Mouse (Mus musculus) liver, embryonic 13.5 days (tissue): Measurements from ENCODE around the gene Themis2. TPM values are rescaled to one million over a fixed set of nuclear protein-coding genes. Genes with fewer than 3 reads are reported as not detected.
"Not testable (repeated sequence)": the region's sequence is repeated elsewhere in the genome, so short reads cannot be mapped to it uniquely, and the experiment has no call there.

Experiments
- ATAC-seq: fragments of 200-750 bp; cut with Nextera tagmentation; 2 replicates; pipeline ENCODE4 v1.8.0; 2017; ENCODE audit warnings: low read depth, mild to moderate bottlenecking, moderate number of reproducible peaks, moderate library complexity
- DNase-seq: peaks from one replicate; pipeline ENCODE4 v3.0.0; 2022
- H3K27ac ChIP-seq: fragments of 300-500 bp; sonication (generic); 2 replicates; pipeline ENCODE4 v1.5.1; 2015; ENCODE audit warnings: moderate library complexity, mild to moderate bottlenecking, inconsistent platforms
- H3K27me3 ChIP-seq: fragments of 300-500 bp; sonication (generic); 2 replicates; pipeline ENCODE4 v1.6.1; 2015; ENCODE audit warnings: mild to moderate bottlenecking, inconsistent platforms
- H3K36me3 ChIP-seq: fragments of 300-500 bp; sonication (generic); 2 replicates; pipeline ENCODE4 v1.6.1; 2015; ENCODE audit warnings: mild to moderate bottlenecking, inconsistent platforms
- H3K4me1 ChIP-seq: fragments of 300-500 bp; sonication (generic); replicated peaks from 2 replicates; pipeline ENCODE4 v1.6.1; 2015; ENCODE audit warnings: inconsistent platforms
- H3K4me2 ChIP-seq: fragments of 300-500 bp; sonication (generic); 2 replicates; pipeline ENCODE4 v1.6.1; 2015; ENCODE audit warnings: inconsistent platforms, mild to moderate bottlenecking, moderate library complexity
- H3K4me3 ChIP-seq: fragments of 300-500 bp; sonication (generic); replicated peaks from 2 replicates; pipeline ENCODE4 v1.5.1; 2015; ENCODE audit warnings: mild to moderate bottlenecking, inconsistent platforms
- H3K9ac ChIP-seq: fragments of 300-500 bp; sonication (generic); 2 replicates; pipeline ENCODE4 v1.6.1; 2015; ENCODE audit warnings: mild to moderate bottlenecking, inconsistent platforms
- H3K9me3 ChIP-seq: fragments of 300-500 bp; sonication (generic); replicated peaks from 2 replicates; pipeline ENCODE4 v1.6.1; 2016; ENCODE audit warnings: inconsistent platforms
- WGBS: fragments of 180-500 bp; shearing (Covaris S2); methylation state at CpG from one replicate; pipeline ENCODE4 v1.1.7; 2015; ENCODE audit not compliant: insufficient replicate concordance; 5-methylcytosine and 5-hydroxymethylcytosine counted together
- polyA plus RNA-seq: library from polyadenylated mRNA; unstranded; fragments of >200 nt; fragmentation: Nextera tagmentation; extraction: Ambion mirVana; gene quantifications from 2 replicates; pipeline ENCODE4 v1.2.1, GENCODE M21; 2015

Gene Themis2
- polyA plus RNA-seq, 1 experiment from 2014 or later: 1.7 TPM

DNA sequence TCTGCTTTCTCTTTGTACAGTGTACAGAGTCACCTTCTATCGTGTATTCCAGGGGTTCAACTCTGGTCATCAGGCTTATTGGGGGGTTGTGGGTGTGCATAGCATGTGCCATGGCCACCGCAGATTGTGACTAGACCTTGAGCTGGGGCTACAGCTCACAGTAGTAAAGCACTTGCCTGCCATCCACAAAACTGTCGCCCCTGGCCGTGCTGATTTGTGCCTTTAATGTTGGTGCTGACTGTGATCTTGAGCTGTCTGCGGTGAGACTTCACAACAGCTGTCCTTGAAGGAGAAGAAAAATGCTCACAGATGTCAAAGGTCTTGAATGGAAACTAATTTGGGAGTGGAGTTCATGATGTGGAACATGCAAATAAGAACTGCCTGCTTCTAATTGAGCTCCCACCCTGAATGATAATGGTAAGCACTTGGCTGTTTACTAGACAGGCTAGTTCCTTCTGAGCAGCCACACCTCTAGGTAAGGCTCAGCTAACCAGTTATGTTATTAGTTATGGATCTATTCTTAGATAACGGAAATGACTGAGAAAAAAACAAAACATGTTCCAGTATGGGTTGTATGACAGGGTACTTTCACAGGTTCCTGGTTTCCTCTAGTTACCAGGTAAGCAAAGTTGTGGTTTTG, 17.5 kb downstream of the Themis2 start:
- peaks cover 11% of the 10 kb centered on the region for H3K4me1 ChIP-seq
- H3K4me2 ChIP-seq: no peak overlapping the region
- ATAC-seq (no peak), DNase-seq (no peak)
- H3K27me3 ChIP-seq: no peaks in the 10 kb centered on the region
- H3K9ac ChIP-seq: no peak overlapping the region
- no peak overlapping the region for H3K4me3 ChIP-seq
- H3K9me3 ChIP-seq: no peaks in the 10 kb centered on the region
- H3K27ac ChIP-seq: no peak overlapping the region
- 92% methylated on average over 6 of the region's 6 CpGs for WGBS
- peaks cover 70% of the 10 kb centered on the region for H3K36me3 ChIP-seq

- no peak overlapping the region for H3K4me3 ChIP-seq
- 85% methylated on average over 5 of the region's 5 CpGs for WGBS
- no peaks in the 10 kb centered on the region for H3K27me3 ChIP-seq
- DNase-seq (peak; percentile 30), ATAC-seq (no peak)
- peaks cover 89% of the 10 kb centered on the region for H3K36me3 ChIP-seq
- no peak overlapping the region for H3K9ac ChIP-seq
- H3K9me3 ChIP-seq: no peaks in the 10 kb centered on the region
- no peak overlapping the region for H3K4me2 ChIP-seq
- no peak overlapping the region for H3K27ac ChIP-seq
- H3K4me1 ChIP-seq: no peaks in the 10 kb centered on the region
Observed at GRCm38 (mm10) chr4:132776764-132777163, 19.4 kb downstream of the Themis2 start.

DNA sequence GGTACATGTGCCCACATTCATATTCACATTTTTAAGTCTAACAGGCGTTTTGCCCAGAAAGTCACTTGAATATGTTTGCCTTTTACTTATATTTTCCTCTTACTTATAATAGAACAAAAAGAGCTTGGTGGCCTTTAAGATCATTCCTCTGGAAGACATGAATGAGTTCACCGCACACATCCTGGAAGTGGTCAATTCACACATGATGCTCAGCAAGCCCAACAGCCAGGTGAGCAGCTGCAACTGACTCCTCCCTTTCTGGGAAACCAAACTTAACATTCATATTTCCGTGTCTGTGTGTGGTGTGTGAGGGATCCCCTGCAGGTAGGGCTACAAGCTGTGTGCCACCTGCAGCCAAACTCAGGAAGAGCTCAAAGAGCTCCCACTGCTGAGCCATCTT, 21.3 kb downstream of the Themis2 start:
- Histone ChIP-seq H3K27ac (no peak overlapping the region), H3K4me3 (no peak overlapping the region), H3K9me3 (no peaks in the 10 kb centered on the region), H3K36me3 (peaks cover 99% of the 10 kb centered on the region), H3K4me1 (peaks cover 9% of the 10 kb centered on the region), H3K4me2 (no peak overlapping the region), H3K27me3 (no peaks in the 10 kb centered on the region), H3K9ac (no peak overlapping the region)
- DNase-seq: no peak
- no peak for ATAC-seq
- WGBS: 72% methylated on average over 3 of the region's 3 CpGs

- H3K4me2 ChIP-seq: no peak overlapping the region
- H3K36me3 ChIP-seq: peaks cover 68% of the 10 kb centered on the region
- DNase-seq (no peak), ATAC-seq (no peak)
- H3K27me3 ChIP-seq: no peaks in the 10 kb centered on the region
- no peak overlapping the region for H3K4me3 ChIP-seq
- H3K27ac ChIP-seq: no peak overlapping the region
- H3K4me1 ChIP-seq: peaks cover 28% of the 10 kb centered on the region
- H3K9me3 ChIP-seq: no peaks in the 10 kb centered on the region
- no peak overlapping the region; the same call in 1 of the 2 replicates for H3K9ac ChIP-seq
- 80% methylated on average over 9 of the region's 9 CpGs for WGBS
Observed at GRCm38 (mm10) chr4:132771776-132772175, 24.4 kb downstream of the Themis2 start.

- peak within 1 kb of the TSS; percentile 93 for H3K9ac ChIP-seq
- H3K27ac ChIP-seq: peak within 1 kb of the TSS; percentile 86
- H3K9me3 ChIP-seq: no peaks in the 10 kb centered on the region
- ATAC-seq (peak; percentile 93), DNase-seq (peak; percentile 99)
- H3K27me3 ChIP-seq: no peaks in the 10 kb centered on the region
- H3K36me3 ChIP-seq: peaks cover 33% of the 10 kb centered on the region
- H3K4me1 ChIP-seq: peaks cover 28% of the 10 kb centered on the region
- WGBS: under 1% methylated on average over 71 of the region's 71 CpGs
- H3K4me2 ChIP-seq: peak within 1 kb of the TSS; percentile 83
- H3K4me3 ChIP-seq: peak within 1 kb of the TSS; percentile 93
Observed at GRCm38 (mm10) chr4:132767914-132768876, 28.0 kb downstream of the Themis2 start, which contains the start of gene Rpa2. Rpa2 (plus strand) TSS chr4:132768332.

GRCm38 (mm10) chr4:132763125-132763524, 33.1 kb downstream of the Themis2 start:
- H3K27ac ChIP-seq, H3K36me3 ChIP-seq, H3K9ac ChIP-seq, H3K4me3 ChIP-seq, H3K9me3 ChIP-seq, DNase-seq, H3K27me3 ChIP-seq, H3K4me2 ChIP-seq, ATAC-seq: not testable (repeated sequence)
- peaks cover 13% of the 10 kb centered on the region; the same call in 1 of the 2 replicates for H3K4me1 ChIP-seq
- WGBS: 64% methylated on average over 3 of the region's 3 CpGs

DNA sequence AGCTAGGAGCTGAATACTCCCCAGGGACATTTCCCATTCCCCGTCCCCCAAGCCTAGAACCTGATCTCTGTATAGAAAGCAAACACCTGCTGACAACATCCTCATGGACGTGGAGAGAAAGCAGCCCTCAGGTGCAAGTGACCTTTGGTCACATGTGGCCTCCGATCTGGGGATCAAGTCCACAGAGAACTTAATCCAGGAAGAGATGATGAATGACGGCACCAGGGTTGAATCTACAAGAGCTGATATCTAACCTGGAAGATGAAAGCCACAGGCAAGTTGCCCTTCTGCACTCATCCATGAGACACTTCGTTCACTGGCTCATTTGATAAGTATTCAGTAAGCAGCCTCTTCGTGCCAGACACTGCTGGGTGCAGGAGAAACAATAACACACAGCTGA, 33.6 kb downstream of the Themis2 start:
- 64% methylated on average over 6 of the region's 6 CpGs for WGBS
- H3K4me1 ChIP-seq: peaks cover 12% of the 10 kb centered on the region; the same call in 1 of the 2 replicates
- ATAC-seq (no peak), DNase-seq (no peak)
- H3K27me3 ChIP-seq: peaks cover 11% of the 10 kb centered on the region
- no peaks in the 10 kb centered on the region for H3K36me3 ChIP-seq
- H3K9ac ChIP-seq: no peak overlapping the region
- no peak overlapping the region for H3K4me3 ChIP-seq
- H3K27ac ChIP-seq: no peak overlapping the region
- H3K4me2 ChIP-seq: no peak overlapping the region
- H3K9me3 ChIP-seq: no peaks in the 10 kb centered on the region

DNA sequence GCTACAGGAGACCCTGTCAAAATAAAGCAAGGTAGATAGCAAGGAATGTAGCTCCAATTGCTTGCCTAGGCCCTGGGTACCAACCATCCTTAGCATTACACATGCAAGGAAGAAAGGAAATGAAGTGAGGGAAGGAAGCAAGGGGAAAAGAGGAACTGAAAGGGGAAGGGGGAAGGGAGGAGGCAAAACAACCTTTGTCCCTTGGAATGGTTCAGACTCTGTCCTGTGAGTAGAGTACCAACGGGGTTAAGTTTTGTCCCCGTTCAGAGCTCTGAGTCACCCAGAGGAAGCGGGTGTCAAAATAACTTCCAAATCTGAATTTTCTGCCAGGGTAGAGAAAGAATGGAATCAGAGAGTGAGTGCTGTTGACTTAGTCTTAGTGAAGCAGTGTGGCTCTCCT, 35.9 kb downstream of the Themis2 start:
- Histone ChIP-seq H3K4me2 (no peak overlapping the region), H3K36me3 (no peaks in the 10 kb centered on the region), H3K27ac (no peak overlapping the region), H3K27me3 (peaks cover 34% of the 10 kb centered on the region), H3K4me3 (no peak overlapping the region), H3K9me3 (no peaks in the 10 kb centered on the region), H3K9ac (no peak overlapping the region), H3K4me1 (peaks cover 15% of the 10 kb centered on the region; the same call in 1 of the 2 replicates)
- no peak for DNase-seq
- no peak; the same call in 1 of the 2 replicates for ATAC-seq
- 24% methylated on average over 3 of the region's 3 CpGs for WGBS

DNA sequence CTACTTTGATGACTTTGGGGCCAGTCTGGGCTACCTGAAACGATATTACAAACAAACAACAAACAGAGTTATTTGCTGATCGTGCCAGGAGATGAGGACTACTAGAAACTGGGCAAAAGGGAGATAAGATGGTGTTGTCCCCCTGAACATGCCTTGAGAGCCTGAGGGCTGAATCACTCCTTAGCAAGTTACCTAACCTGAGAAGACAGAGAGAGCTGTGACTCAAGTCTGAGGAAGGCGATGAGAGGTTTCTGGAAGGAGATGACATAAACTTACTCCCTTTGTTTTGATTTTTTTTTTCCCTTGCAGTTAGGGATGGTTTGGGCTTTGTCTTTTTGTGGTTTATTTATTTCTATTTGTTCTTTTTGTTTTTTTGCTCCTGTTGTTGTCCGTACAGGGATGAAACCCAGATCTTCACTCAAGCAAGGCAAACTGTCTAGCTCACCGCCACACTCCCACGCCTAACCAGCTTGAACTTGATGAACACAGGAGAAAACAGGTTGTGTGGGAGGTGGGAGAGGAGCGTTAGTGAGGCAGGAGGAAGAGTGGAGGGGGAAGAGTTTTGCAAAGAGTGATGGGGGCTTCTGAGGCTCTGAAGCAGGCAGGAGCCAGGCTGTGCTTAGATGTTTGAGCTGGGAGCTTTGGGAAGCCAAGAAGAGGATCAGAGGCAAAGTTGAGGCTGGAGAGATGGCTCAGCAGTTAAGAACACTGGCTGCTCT, 38.4 kb downstream of the Themis2 start:
- Histone ChIP-seq H3K9ac (no peak overlapping the region), H3K4me3 (no peak overlapping the region), H3K27ac (no peak overlapping the region), H3K4me1 (peaks cover 15% of the 10 kb centered on the region; the same call in 1 of the 2 replicates), H3K4me2 (0 out of 2 replicates have a peak overlapping the region, but pooled peaks have one; percentile 71), H3K27me3 (peaks cover 40% of the 10 kb centered on the region), H3K36me3 (no peaks in the 10 kb centered on the region), H3K9me3 (no peaks in the 10 kb centered on the region)
- DNase-seq (no peak), ATAC-seq (no peak)
- WGBS: 58% methylated on average over 7 of the region's 7 CpGs

- Histone ChIP-seq H3K27me3 (peaks cover 40% of the 10 kb centered on the region), H3K4me2 (peak within 1 kb of the TSS; percentile 71), H3K9me3 (no peaks in the 10 kb centered on the region), H3K9ac (peak within 1 kb of the TSS; percentile 18; the same call in 1 of the 2 replicates), H3K27ac (no peak within 1 kb of the TSS), H3K4me1 (peaks cover 15% of the 10 kb centered on the region; the same call in 1 of the 2 replicates), H3K36me3 (no peaks in the 10 kb centered on the region), H3K4me3 (peak within 1 kb of the TSS; percentile 52)
- no peak for ATAC-seq
- WGBS: 2% methylated on average over 22 of the region's 22 CpGs
- no peak for DNase-seq
Observed at GRCm38 (mm10) chr4:132756974-132757373, 39.2 kb downstream of the Themis2 start, which contains the start of gene Smpdl3b. Smpdl3b (minus strand) TSS chr4:132757252.

- H3K36me3 ChIP-seq: no peaks in the 10 kb centered on the region
- DNase-seq: no peak
- H3K9me3 ChIP-seq: no peaks in the 10 kb centered on the region
- WGBS: 48% methylated on average over 6 of the region's 6 CpGs
- H3K4me3 ChIP-seq: no peak overlapping the region
- ATAC-seq: no peak
- H3K4me1 ChIP-seq: peaks cover 15% of the 10 kb centered on the region; the same call in 1 of the 2 replicates
- no peak overlapping the region for H3K27ac ChIP-seq
- no peak overlapping the region for H3K9ac ChIP-seq
- no peak overlapping the region for H3K4me2 ChIP-seq
- H3K27me3 ChIP-seq: peaks cover 32% of the 10 kb centered on the region
Observed at GRCm38 (mm10) chr4:132752992-132753391, 43.2 kb downstream of the Themis2 start.
